Mouse (Mus musculus) hindbrain, embryonic 14.5 days (tissue): ENCODE data around the gene Gm8947. TPM values are rescaled to one million over a fixed set of nuclear protein-coding genes. Genes with fewer than 3 reads are reported as not detected.
"Not testable (repeated sequence)": the region's sequence is repeated elsewhere in the genome, so short reads cannot be mapped to it uniquely, and the experiment has no call there.

Experiments used
- ATAC-seq: fragments of 200-750 bp; cut with Nextera tagmentation; 2 replicates; pipeline ENCODE4 v1.8.0; 2017; ENCODE audit warnings: moderate number of reproducible peaks, mild to moderate bottlenecking, moderate TSS enrichment, moderate library complexity; ENCODE audit not compliant: low FRiP score
- DNase-seq: peaks from one replicate; pipeline ENCODE4 v3.0.0-alpha.2; 2015; ENCODE audit warnings: low spot score
- H3K27ac ChIP-seq: fragments of 300-500 bp; sonication (generic); 2 replicates; pipeline ENCODE4 v1.5.1; 2014; ENCODE audit warnings: mild to moderate bottlenecking, moderate library complexity
- H3K27me3 ChIP-seq: fragments of 300-500 bp; sonication (generic); 2 replicates; pipeline ENCODE4 v1.6.1; 2014; ENCODE audit warnings: mild to moderate bottlenecking, low read length, mixed read lengths; ENCODE audit not compliant: control insufficient read depth, insufficient read depth
- H3K36me3 ChIP-seq: fragments of 300-500 bp; sonication (generic); replicated peaks from 2 replicates; pipeline ENCODE4 v1.6.1; 2014; ENCODE audit not compliant: control insufficient read depth, insufficient read depth
- H3K4me1 ChIP-seq: fragments of 300-500 bp; sonication (generic); replicated peaks from 2 replicates; pipeline ENCODE4 v1.6.1; 2014; ENCODE audit warnings: antibody characterized with exemption, low read length, mixed read lengths; ENCODE audit not compliant: control insufficient read depth, insufficient read depth
- H3K4me2 ChIP-seq: fragments of 300-500 bp; sonication (generic); replicated peaks from 2 replicates; pipeline ENCODE4 v1.6.1; 2014; ENCODE audit warnings: mild to moderate bottlenecking, moderate library complexity
- H3K4me3 ChIP-seq: fragments of 300-500 bp; sonication (generic); replicated peaks from 2 replicates; pipeline ENCODE4 v1.5.1; 2014; ENCODE audit warnings: mild to moderate bottlenecking, low read length
- H3K9ac ChIP-seq: fragments of 300-500 bp; sonication (generic); 2 replicates; pipeline ENCODE4 v1.6.1; 2014
- H3K9me3 ChIP-seq: fragments of 300-500 bp; sonication (generic); 2 replicates; pipeline ENCODE4 v1.6.1; 2016; ENCODE audit warnings: low read length; ENCODE audit not compliant: control insufficient read depth
- WGBS: fragments of 180-500 bp; shearing (Covaris S2); extraction: QIAGEN DNeasy Blood & Tissue Kit; methylation state at CpG from one replicate; pipeline ENCODE4 v1.1.7; 2014; 5-methylcytosine and 5-hydroxymethylcytosine counted together
- polyA plus RNA-seq: library from polyadenylated mRNA; unstranded; fragments of >200 nt; fragmentation: Nextera tagmentation; extraction: Ambion mirVana; gene quantifications from 2 replicates; pipeline ENCODE4 v1.2.1, GENCODE M21; 2014

The Gm8947 gene
- polyA plus RNA-seq, 1 experiment from 2014 or later: not detected

DNA sequence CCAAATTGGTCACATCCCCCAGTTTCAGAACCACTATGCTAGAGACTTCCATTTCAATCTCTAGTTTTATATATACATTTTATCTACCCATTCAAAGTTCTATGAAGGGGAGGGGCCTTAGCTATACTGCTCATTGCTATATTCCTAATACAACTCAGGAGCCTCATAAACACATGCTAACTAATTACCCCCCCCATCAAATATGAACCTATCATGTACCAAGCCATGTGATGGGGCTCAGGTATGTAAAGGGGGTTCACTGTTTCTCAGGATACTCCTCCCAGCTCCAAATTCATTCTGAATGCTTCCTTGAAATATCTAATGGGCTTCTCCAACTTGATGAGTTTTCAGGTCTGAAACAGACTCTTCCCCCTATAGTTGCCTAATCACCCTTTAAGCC lies 8.4 kb downstream of the Gm8947 start:
- not testable (repeated sequence) for H3K4me3 ChIP-seq, H3K36me3 ChIP-seq, H3K9me3 ChIP-seq, H3K4me1 ChIP-seq, H3K27me3 ChIP-seq, H3K9ac ChIP-seq, DNase-seq, H3K4me2 ChIP-seq, H3K27ac ChIP-seq
- peak; percentile 48; the same call in 1 of the 2 replicates for ATAC-seq

DNA sequence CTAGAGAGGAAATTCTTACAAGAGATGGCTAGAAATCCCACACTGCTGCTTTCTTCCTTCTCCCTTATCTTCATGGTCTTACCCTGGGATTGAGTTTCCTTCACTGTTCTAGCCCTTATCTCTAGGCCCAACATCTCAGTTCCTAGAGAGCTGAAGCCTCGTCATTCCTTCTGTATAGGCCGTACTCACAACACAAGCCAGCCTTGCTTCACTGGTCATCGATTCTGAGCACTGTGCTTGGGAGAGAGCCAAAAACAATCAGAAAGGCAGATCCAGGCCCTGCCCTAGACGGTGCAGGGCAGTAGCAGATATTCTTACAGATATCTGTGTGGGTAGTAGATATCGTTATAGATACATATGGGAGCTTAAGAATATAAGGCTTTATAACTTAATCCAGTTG lies 10.6 kb downstream of the Gm8947 start:
- WGBS: 53% methylated on average over 3 of the region's 5 CpGs
- not testable (repeated sequence) for H3K27me3 ChIP-seq, H3K36me3 ChIP-seq, H3K4me3 ChIP-seq, ATAC-seq, H3K4me1 ChIP-seq, H3K9me3 ChIP-seq, H3K9ac ChIP-seq, DNase-seq, H3K27ac ChIP-seq, H3K4me2 ChIP-seq

DNA sequence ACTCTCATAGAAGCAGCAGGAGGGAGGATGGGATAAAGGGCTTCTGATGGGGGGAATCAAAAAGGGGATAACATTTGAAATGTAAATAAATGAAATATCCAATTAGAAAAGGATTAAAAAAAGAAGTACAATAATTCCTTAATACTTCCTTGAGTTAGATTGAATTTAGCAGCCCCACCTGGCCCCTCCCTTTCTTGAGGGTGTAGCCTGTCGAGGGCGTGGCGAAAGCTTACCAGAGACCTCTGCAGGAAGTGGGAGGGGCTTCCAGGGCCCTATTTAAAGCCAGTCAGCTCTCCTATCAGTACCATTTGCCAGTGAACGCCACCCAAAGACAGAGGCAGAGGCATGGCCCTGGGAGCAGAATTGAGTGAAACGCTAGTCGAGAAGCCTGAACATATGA lies 11.6 kb downstream of the Gm8947 start, which contains the start of gene 3110040M04Rik:
Gene 3110040M04Rik, plus strand, starts transcription at position 304 of the 400 bp plus-strand sequence.
- not testable (repeated sequence) for H3K9ac ChIP-seq, H3K36me3 ChIP-seq, H3K27me3 ChIP-seq, H3K27ac ChIP-seq, DNase-seq, ATAC-seq, H3K4me1 ChIP-seq, H3K9me3 ChIP-seq, H3K4me2 ChIP-seq, H3K4me3 ChIP-seq
- no CpG with 5 or more reads among the region's 6 CpGs for WGBS

DNA sequence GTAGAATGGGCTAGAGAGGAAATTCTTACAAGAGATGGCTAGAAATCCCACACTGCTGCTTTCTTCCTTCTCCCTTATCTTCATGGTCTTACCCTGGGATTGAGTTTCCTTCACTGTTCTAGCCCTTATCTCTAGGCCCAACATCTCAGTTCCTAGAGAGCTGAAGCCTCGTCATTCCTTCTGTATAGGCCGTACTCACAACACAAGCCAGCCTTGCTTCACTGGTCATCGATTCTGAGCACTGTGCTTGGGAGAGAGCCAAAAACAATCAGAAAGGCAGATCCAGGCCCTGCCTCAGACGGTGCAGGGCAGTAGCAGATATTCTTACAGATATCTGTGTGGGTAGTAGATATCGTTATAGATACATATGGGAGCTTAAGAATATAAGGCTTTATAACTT lies 16.3 kb downstream of the Gm8947 start:
- 78% methylated on average over 3 of the region's 5 CpGs for WGBS

DNA sequence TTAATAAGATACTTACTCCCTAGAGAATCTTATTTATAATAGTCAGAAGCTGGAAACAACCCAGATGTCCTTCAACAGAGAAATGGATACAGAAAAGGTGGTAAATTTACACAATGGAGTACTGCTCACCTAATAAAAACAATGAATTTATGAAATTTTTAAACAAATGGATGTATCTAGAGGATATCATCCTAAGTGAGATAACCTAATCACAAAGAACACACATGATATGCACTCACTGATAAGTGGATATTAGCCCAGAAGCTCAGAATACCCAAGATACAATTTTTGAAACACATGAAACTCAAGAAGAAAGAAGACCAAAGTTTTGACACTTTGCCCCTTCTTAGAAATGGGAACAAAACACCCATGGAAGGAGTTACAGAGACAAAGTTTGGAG lies 16.8 kb downstream of the Gm8947 start:
- H3K27me3 ChIP-seq, H3K36me3 ChIP-seq, H3K4me2 ChIP-seq, H3K27ac ChIP-seq, ATAC-seq, H3K9ac ChIP-seq, H3K4me3 ChIP-seq, DNase-seq, H3K4me1 ChIP-seq, H3K9me3 ChIP-seq: not testable (repeated sequence)

More for the DNA sequence above, 16.3 kb downstream of the Gm8947 start:
- not testable (repeated sequence) for H3K9ac ChIP-seq, H3K9me3 ChIP-seq, H3K4me2 ChIP-seq, H3K4me1 ChIP-seq, DNase-seq, H3K36me3 ChIP-seq, H3K27ac ChIP-seq, H3K27me3 ChIP-seq, H3K4me3 ChIP-seq
- 0 out of 2 replicates have a peak, but pooled peaks have one; percentile 53 for ATAC-seq

DNA sequence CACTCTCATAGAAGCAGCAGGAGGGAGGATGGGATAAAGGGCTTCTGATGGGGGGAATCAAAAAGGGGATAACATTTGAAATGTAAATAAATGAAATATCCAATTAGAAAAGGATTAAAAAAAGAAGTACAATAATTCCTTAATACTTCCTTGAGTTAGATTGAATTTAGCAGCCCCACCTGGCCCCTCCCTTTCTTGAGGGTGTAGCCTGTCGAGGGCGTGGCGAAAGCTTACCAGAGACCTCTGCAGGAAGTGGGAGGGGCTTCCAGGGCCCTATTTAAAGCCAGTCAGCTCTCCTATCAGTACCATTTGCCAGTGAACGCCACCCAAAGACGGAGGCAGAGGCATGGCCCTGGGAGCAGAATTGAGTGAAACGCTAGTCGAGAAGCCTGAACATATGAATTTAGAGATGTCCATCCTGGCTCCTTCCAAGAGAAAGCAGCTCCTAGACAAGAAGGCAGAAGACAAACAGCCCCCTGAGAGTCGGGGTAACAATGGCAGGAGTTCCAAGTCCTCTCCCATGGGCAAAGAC lies 17.7 kb downstream of the Gm8947 start, which contains the start of gene Gm47996:
Gene Gm47996, plus strand, starts transcription at position 308 of the 532 bp plus-strand sequence.
- not testable (repeated sequence) for H3K4me1 ChIP-seq, DNase-seq, H3K9ac ChIP-seq, H3K27ac ChIP-seq, ATAC-seq, H3K36me3 ChIP-seq, H3K27me3 ChIP-seq, H3K9me3 ChIP-seq, H3K4me3 ChIP-seq, H3K4me2 ChIP-seq
- 98% methylated on average over 4 of the region's 8 CpGs for WGBS

DNA sequence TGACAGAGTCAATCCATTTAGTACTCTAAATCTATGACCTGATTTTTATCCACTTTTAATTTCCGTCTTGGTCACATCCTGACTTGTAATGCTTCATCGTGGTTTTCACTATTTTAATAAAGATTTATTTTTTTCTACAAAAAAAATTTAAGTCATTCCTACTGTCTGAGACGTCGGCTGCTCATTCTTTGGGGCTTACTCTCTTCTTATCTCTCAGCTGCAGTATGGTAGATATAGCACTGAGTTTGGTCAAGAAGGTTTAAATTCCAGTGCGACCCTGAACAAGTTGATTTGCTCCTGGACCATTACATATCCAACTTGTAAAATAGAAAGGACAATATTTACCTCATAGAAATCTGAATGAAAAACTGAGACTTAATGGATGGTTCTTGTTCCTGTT lies 19.5 kb downstream of the Gm8947 start:
- H3K9ac ChIP-seq, H3K4me1 ChIP-seq, H3K27ac ChIP-seq, H3K9me3 ChIP-seq, DNase-seq, H3K36me3 ChIP-seq, H3K4me2 ChIP-seq, H3K27me3 ChIP-seq, H3K4me3 ChIP-seq, ATAC-seq: not testable (repeated sequence)
- WGBS: 95% methylated on average over 5 of the region's 5 CpGs

DNA sequence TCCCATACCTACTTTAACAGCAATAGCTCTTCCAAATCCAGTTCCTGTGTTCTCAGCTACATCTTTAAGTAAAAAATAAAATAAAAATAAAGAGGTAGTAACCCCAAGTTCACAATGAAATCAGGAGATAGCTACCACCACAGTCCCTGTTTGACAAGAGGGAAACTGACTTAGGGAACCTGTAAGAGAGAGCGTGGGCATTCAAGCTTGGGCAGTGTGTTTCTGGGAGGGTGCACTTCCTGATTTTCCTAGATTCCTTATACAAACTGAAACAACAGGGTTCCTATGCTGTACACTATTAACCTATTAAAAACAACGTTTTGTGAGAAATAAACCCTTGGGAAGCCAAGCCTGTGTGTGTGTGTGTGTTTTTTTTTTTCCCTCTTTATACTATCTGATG lies 22.7 kb downstream of the Gm8947 start:
- no peak for ATAC-seq
- Histone ChIP-seq H3K27ac (no peak overlapping the region), H3K4me1 (no peaks in the 10 kb centered on the region), H3K4me3 (no peak overlapping the region), H3K4me2 (no peak overlapping the region), H3K27me3 (no peaks in the 10 kb centered on the region), H3K9ac (no peak overlapping the region), H3K36me3 (no peaks in the 10 kb centered on the region), H3K9me3 (no peaks in the 10 kb centered on the region)
- WGBS: 73% methylated on average over 2 of the region's 2 CpGs
- DNase-seq: no peak

DNA sequence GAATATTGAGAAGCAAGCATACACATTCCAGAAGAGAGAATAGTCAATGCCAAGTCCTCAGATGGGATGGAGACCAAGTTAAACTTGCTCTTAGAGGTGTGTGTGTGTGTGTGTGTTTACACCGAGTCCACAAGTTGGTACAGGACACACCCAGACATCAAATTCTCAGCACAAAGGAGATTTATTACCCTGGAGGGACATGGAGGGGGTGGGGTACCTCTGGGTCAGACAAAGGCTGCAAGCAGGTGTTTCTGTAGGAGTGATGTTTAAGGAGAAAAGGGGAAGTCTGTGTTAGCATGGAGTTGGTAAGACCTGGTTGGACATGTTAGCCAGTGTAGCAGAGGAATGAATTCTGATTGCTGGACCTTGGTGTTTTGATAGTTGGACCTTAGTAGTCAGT lies 23.8 kb downstream of the Gm8947 start:
- 89% methylated on average over 1 of the region's 1 CpGs for WGBS
- H3K4me2 ChIP-seq: no peak overlapping the region

DNA sequence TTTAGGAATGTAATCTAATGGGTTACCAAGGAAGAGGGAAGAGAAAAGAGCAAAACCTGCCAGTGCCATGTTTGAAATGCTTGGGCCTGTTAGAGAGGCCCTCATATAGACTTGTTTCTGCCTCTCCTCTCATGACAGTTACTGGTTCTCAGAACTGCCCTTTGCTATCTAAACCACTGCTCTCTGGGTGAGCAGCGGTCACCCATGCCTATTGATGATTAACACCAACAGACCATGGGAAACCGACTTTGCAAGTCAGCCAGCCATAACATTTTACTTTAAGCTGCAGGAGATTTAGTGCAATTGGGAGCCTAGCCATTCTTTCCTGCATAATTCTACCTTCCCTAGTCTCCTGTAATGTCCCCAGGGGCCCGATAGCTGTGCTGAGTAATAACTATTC lies 24.2 kb downstream of the Gm8947 start:
- no peak for DNase-seq
- no peak for ATAC-seq
- Histone ChIP-seq H3K9me3 (no peaks in the 10 kb centered on the region), H3K36me3 (no peaks in the 10 kb centered on the region), H3K9ac (no peak overlapping the region), H3K4me1 (no peaks in the 10 kb centered on the region), H3K4me3 (no peak overlapping the region), H3K27ac (no peak overlapping the region), H3K27me3 (no peaks in the 10 kb centered on the region), H3K4me2 (no peak overlapping the region)
- 61% methylated on average over 3 of the region's 3 CpGs for WGBS

More for the DNA sequence above, 23.8 kb downstream of the Gm8947 start:
- no peak overlapping the region for H3K4me3 ChIP-seq
- ATAC-seq (no peak), DNase-seq (no peak)
- no peaks in the 10 kb centered on the region for H3K9me3 ChIP-seq
- H3K9ac ChIP-seq: no peak overlapping the region
- H3K27me3 ChIP-seq: no peaks in the 10 kb centered on the region
- no peak overlapping the region for H3K27ac ChIP-seq
- H3K4me1 ChIP-seq: no peaks in the 10 kb centered on the region
- no peaks in the 10 kb centered on the region for H3K36me3 ChIP-seq
